Mouse (Mus musculus): ENCODE results near the gene Nktr. TPM values are rescaled to one million over a fixed set of nuclear protein-coding genes. Genes with fewer than 3 reads are reported as not detected.

Nktr gene
- polyA plus RNA-seq, 1 experiment: 36.6 TPM

- Histone ChIP-seq H3K36me3 (ENCODE audit: control insufficient read depth, insufficient read depth, low read length) (peaks cover 4% of the 10 kb centered on the region), H3K27ac (ENCODE audit: insufficient read depth, low read length) (no peak overlapping the region), H3K27me3 (ENCODE audit: control insufficient read depth, insufficient read depth, low read length) (no peaks in the 10 kb centered on the region), H3K4me3 (ENCODE audit: extremely low read depth, insufficient read depth, insufficient read length) (no peak overlapping the region), H3K4me1 (ENCODE audit: control insufficient read depth, insufficient read depth, insufficient read length) (no peaks in the 10 kb centered on the region; the same call in 1 of the 2 replicates)
- no peak for DNase-seq (ENCODE audit: low read depth in 1 of 2, low spot score in 2 of 2)
- 87% methylated on average over 7 of the region's 7 CpGs for WGBS
- no peak for TF ChIP-seq POLR2A (IDR thresholded peaks at IDR 0.05; ENCODE audit: low read depth, low read length)
- no peak for TF ChIP-seq CTCF (IDR thresholded peaks at IDR 0.05; ENCODE audit: extremely low read depth, insufficient read depth, insufficient read length, insufficient replicate concordance)
Observed at GRCm38 (mm10) chr9:121690734-121691133, 28.2 kb upstream of the Nktr start.

DNA sequence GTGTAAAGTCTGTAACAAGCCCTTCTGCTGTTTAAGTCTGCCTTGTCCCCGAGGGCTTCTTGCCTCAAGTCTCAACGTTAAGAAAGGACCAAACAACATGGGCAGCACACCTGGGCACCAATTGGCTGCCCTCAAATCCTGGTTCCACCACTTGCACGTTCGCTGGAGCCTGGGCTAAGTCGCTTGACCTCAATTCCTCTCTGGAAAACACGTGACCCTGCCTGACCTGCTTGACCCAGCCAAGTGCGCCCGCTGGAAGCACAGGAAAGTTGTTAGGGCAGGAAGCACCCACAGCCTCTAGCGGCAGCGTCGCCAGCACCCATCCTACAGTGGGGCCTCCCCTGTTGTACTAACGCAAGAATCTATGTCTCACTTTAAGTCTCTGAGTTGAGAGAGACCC, 24.2 kb upstream of the Nktr start:
- 84% methylated on average over 12 of the region's 12 CpGs for WGBS
- Histone ChIP-seq H3K4me3 (ENCODE audit: extremely low read depth, insufficient read depth, insufficient read length) (no peak overlapping the region), H3K36me3 (ENCODE audit: control insufficient read depth, insufficient read depth, low read length) (peaks cover 2% of the 10 kb centered on the region), H3K27me3 (ENCODE audit: control insufficient read depth, insufficient read depth, low read length) (no peaks in the 10 kb centered on the region), H3K27ac (ENCODE audit: insufficient read depth, low read length) (no peak overlapping the region), H3K4me1 (ENCODE audit: control insufficient read depth, insufficient read depth, insufficient read length) (no peaks in the 10 kb centered on the region)
- no peak for DNase-seq (ENCODE audit: low read depth in 1 of 2, low spot score in 2 of 2)
- TF ChIP-seq POLR2A (IDR thresholded peaks at IDR 0.05; ENCODE audit: low read depth, low read length) (no peak), CTCF (IDR thresholded peaks at IDR 0.05; ENCODE audit: extremely low read depth, insufficient read depth, insufficient read length, insufficient replicate concordance) (no peak)

GRCm38 (mm10) chr9:121696626-121697025, 22.3 kb upstream of the Nktr start:
- Histone ChIP-seq H3K27me3 (ENCODE audit: control insufficient read depth, insufficient read depth, low read length) (no peaks in the 10 kb centered on the region), H3K36me3 (ENCODE audit: control insufficient read depth, insufficient read depth, low read length) (peaks cover 1% of the 10 kb centered on the region; the same call in 1 of the 2 replicates), H3K27ac (ENCODE audit: insufficient read depth, low read length) (no peak overlapping the region), H3K4me3 (ENCODE audit: extremely low read depth, insufficient read depth, insufficient read length) (no peak overlapping the region), H3K4me1 (ENCODE audit: control insufficient read depth, insufficient read depth, insufficient read length) (no peaks in the 10 kb centered on the region)
- TF ChIP-seq POLR2A (IDR thresholded peaks at IDR 0.05; ENCODE audit: low read depth, low read length) (no peak), CTCF (IDR thresholded peaks at IDR 0.05; ENCODE audit: extremely low read depth, insufficient read depth, insufficient read length, insufficient replicate concordance) (no peak)
- no peak for DNase-seq (ENCODE audit: low read depth in 1 of 2, low spot score in 2 of 2)
- WGBS: 98% methylated on average over 9 of the region's 9 CpGs

GRCm38 (mm10) chr9:121697150-121698049, 21.6 kb upstream of the Nktr start:
- Histone ChIP-seq H3K27me3 (ENCODE audit: control insufficient read depth, insufficient read depth, low read length) (no peaks in the 10 kb centered on the region), H3K27ac (ENCODE audit: insufficient read depth, low read length) (0 out of 2 replicates have a peak overlapping the region, but pooled peaks have one; percentile 24), H3K4me3 (ENCODE audit: extremely low read depth, insufficient read depth, insufficient read length) (no peak overlapping the region), H3K36me3 (ENCODE audit: control insufficient read depth, insufficient read depth, low read length) (peaks cover 1% of the 10 kb centered on the region; the same call in 1 of the 2 replicates), H3K4me1 (ENCODE audit: control insufficient read depth, insufficient read depth, insufficient read length) (no peaks in the 10 kb centered on the region)
- TF ChIP-seq POLR2A (IDR thresholded peaks at IDR 0.05; ENCODE audit: low read depth, low read length) (no peak), CTCF (IDR thresholded peaks at IDR 0.05; ENCODE audit: extremely low read depth, insufficient read depth, insufficient read length, insufficient replicate concordance) (peak; percentile 73)
- DNase-seq (ENCODE audit: low read depth in 1 of 2, low spot score in 2 of 2): peak in 1 of 2 experiments; percentile 32
- WGBS: 94% methylated on average over 1 of the region's 1 CpGs

DNA sequence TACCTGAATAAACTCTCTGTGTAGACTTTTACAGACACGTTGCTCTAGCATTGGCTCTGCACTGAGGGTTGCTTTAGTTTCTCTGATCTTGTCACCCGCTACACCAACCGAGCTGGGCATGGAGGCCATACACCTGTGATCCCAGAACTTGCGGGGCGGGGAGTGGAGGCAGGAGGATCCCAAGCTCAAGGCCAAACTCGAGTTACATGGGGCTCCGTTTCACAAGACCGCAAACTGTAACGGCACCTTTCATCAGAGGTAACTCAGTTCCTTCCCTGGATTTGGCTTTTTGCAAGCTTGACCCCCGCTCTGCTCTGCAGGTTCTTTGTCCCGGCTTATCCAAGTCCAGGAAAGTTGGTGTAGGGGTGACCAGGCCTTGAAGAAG, 14.7 kb upstream of the Nktr start:
- H3K36me3 ChIP-seq (ENCODE audit: control insufficient read depth, insufficient read depth, low read length): no peaks in the 10 kb centered on the region
- TF ChIP-seq POLR2A (IDR thresholded peaks at IDR 0.05; ENCODE audit: low read depth, low read length) (no peak), CTCF (IDR thresholded peaks at IDR 0.05; ENCODE audit: extremely low read depth, insufficient read depth, insufficient read length, insufficient replicate concordance) (no peak)
- WGBS: 43% methylated on average over 11 of the region's 11 CpGs
- no peak for DNase-seq (ENCODE audit: low read depth in 1 of 2, low spot score in 2 of 2)
- no peaks in the 10 kb centered on the region for H3K27me3 ChIP-seq (ENCODE audit: control insufficient read depth, insufficient read depth, low read length)
- peaks cover 10% of the 10 kb centered on the region; the same call in 1 of the 2 replicates for H3K4me1 ChIP-seq (ENCODE audit: control insufficient read depth, insufficient read depth, insufficient read length)
- H3K27ac ChIP-seq (ENCODE audit: insufficient read depth, low read length): no peak overlapping the region
- H3K4me3 ChIP-seq (ENCODE audit: extremely low read depth, insufficient read depth, insufficient read length): peak overlapping the region; percentile 80

DNA sequence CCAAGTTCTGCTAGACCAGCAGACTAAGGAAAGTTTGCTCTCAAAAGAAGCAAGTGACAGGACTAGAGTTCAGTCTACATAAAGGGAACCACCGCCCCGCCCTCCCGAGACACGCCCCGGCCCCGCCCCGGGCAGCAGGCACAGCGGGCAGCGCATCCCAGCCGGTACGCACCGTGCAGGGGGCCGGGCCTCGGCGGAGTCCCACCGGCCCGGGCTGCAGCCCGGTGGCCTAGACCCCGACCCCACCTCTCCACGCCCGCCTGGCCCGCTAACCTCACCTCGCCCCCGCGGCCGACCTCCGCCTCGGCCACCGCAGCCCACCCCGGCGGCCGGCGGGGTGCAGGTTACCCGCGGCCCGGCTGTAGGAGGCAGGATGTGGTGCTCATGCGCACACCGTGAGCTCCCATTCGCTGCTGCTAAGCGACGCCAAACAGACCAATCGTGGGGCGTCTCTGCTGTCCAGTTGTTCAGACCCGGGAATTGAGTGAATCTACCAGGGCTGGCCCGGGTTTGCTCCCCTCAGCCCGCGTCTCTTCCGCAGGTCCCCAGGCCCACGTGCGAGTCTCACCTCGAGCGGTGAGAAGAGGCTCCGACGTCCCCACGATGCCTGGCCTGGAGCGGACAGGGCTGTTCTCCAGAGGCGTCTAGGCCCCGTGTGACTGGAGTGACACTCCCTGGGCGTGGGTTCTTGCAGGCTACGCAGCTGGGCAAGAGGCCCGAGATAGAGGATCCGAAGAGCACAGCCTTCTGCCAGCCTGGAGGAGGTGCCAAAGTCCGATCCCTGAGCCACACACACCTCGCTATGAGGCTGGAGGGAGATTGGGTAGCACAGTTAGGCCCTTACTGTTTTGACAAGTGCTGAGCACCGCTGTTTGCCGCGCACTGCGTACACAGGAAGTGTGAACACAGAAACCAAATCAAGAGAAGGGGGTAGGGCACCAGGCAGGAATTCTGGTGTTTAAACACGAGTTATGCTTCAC, 14.0 kb upstream of the Nktr start, which contains the start of gene Sec22c:
Gene Sec22c (minus strand): TSS at position 845 of the 980 bp plus-strand sequence.
- Histone ChIP-seq H3K27ac (ENCODE audit: insufficient read depth, low read length) (peak within 1 kb of the TSS; percentile 91), H3K4me3 (ENCODE audit: extremely low read depth, insufficient read depth, insufficient read length) (peak within 1 kb of the TSS; percentile 80), H3K27me3 (ENCODE audit: control insufficient read depth, insufficient read depth, low read length) (no peaks in the 10 kb centered on the region), H3K4me1 (ENCODE audit: control insufficient read depth, insufficient read depth, insufficient read length) (peaks cover 10% of the 10 kb centered on the region; the same call in 1 of the 2 replicates), H3K36me3 (ENCODE audit: control insufficient read depth, insufficient read depth, low read length) (no peaks in the 10 kb centered on the region)
- TF ChIP-seq POLR2A (IDR thresholded peaks at IDR 0.05; ENCODE audit: low read depth, low read length): 0 out of 2 replicates have a peak, but pooled peaks have one; percentile 2
- TF ChIP-seq CTCF (IDR thresholded peaks at IDR 0.05; ENCODE audit: extremely low read depth, insufficient read depth, insufficient read length, insufficient replicate concordance): no peak
- DNase-seq (ENCODE audit: low read depth in 1 of 2, low spot score in 2 of 2): peak; percentile 73 to 89
- 1% methylated on average over 69 of the region's 69 CpGs for WGBS
